Mouse (Mus musculus): ENCODE results near the gene Zfp217. TPM values are rescaled to one million over a fixed set of nuclear protein-coding genes. Genes with fewer than 3 reads are reported as not detected.

Gene Zfp217
- 3.0 TPM for polyA plus RNA-seq (2017; shearing (Covaris generic))

GRCm38 (mm10) chr2:170147661-170148153 is at the start of gene Zfp217:
TSS of gene Zfp217 (minus strand) at chr2:170148103.

